Mouse (Mus musculus): ENCODE data around the gene Casz1. TPM values are rescaled to one million over a fixed set of nuclear protein-coding genes. Genes with fewer than 3 reads are reported as not detected.

The Casz1 gene
- polyA plus RNA-seq, 1 experiment = 21.0 TPM

DNA sequence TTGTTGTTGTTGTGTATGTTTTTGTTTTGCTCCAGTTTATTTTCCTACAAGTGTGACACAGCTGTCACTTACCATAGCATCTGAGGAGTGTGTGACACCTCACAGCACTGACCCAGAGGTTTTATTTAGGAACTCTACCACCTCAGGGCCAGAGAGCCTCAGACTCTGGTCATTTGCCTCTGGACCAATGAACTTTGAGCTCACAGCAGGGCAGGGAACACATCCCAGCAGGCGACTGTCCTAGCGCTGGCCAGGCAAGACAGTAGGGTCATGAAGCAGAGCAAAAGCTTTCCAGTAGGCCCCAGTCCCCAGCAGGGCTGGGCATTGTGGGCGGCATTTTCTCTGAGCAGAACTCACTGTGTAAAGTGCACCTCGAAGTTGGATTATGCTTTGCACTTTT lies 1.2 kb upstream of the Casz1 start:
- DNase-seq (ENCODE audit: low spot score) = no peak

- DNase-seq (ENCODE audit: low spot score) = no peak
These were observed 593 bp upstream of the Casz1 start for GRCm38 (mm10) chr4:148803636-148804035.

DNA sequence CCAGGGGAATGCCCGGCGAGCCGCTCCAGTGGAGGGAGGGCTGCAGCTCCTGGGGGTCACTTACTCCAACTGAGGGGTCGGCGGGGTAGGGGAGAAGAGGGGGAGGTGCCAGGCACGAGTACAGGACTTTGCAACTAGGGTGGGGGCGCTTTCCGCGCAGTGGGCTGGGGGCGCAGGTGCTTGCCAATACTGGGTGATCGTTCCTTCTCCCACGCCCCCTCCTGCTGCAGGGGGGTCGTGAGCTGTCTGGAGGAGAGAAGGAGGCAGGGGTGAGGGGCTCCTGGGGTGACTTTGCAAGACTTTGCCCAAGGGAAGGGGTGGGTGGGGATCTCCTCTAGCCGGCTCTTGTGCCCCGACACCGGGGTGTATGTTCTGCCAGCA lies 541 bp downstream of the Casz1 start:
- DNase-seq (ENCODE audit: low spot score) = no peak

GRCm38 (mm10) chr4:148805161-148805810 lies 1.1 kb downstream of the Casz1 start:
- DNase-seq (ENCODE audit: low spot score) = peak; percentile 38

DNA sequence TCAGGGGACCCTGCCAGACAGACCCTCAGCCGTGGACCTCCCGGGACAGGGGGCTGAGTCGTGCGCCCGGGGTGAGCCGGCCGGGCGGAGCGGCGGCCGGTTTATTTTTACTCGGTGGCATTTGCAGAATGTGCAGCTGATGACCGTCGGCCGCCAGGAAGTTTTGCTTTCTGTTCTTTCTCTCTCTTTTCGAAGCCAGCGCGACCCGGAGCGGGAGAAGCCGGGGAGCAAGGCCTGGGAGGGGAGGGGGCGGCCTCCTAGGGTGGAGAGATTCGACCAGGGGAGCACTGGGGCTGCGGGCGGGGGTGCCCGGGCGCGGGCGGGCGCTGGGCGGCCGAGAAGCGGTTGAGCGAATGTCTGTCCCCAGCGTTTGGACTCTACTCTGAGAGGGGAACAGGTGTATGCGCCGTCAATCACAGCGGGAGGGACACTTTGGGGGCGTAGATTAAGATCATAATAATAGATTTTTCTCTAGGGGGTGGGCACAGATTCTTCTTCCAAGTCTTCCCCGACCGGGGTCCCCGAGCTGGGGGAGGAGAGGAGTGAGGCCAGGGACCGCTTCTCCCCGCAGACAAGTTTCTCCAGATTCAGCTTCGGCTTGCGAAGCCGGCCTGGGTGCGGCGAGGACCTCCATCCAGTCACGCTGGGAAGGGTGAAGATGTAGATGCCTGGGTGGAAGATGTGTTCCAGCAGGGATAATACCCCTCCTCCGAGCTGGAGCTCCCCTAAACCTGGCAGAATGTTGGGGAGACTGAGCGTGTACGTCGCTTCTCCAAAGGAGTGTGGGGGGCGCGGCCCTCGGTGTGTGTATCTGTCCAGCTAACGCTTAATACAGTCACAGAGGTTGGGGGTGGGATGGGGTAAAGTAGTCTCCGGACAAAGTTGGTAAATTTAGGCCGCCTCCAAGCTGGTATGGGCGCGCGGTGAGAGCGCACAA lies 1.9 kb downstream of the Casz1 start:
- peak; percentile 43 for DNase-seq (ENCODE audit: low spot score)

GRCm38 (mm10) chr4:148806836-148807235 lies 2.6 kb downstream of the Casz1 start:
- peak; percentile 55 for DNase-seq (ENCODE audit: low spot score)

DNA sequence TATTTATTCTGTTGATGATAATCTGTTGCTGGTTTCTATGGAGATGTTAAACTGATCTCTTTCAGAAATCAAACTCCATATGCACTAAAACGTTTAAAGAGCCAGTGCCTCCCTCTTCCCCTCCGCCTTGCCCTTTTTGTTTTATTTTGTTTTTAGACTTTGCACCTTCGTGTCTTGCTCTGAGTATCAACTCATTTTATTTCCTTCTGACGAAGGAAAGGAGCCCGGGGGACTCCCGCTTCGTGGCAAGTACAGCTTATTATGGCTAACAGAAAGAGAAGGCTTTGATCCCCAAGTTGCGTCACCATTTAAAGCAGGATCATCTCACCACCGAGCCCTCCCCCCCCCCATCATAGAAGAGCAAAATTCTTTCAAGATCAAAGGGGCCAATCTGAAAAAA lies 3.2 kb downstream of the Casz1 start:
- no peak for DNase-seq (ENCODE audit: low spot score)

- no peak for DNase-seq (ENCODE audit: low spot score)
These were observed 4.6 kb downstream of the Casz1 start for GRCm38 (mm10) chr4:148808839-148809238.

DNA sequence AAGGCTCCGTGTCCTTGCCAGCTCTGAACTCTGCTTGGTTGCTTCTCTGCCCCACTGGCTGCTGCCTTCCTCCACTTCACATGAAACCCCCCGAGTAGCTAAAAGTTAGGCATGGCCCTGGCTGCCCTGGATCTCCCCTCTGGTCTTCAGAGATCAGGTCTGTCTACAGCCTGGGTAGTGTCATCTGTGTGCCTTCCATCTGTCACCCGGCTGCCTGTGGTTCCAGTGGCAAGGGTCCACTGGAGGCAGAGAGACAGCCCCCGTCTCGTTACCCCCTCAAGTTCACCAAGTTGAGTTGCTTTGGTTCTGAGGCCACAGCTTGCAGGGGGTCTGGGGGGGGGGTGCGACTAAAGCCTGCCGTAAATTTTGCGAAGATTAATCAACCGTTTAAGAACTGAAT lies 6.5 kb downstream of the Casz1 start:
- DNase-seq (ENCODE audit: low spot score) = no peak

DNA sequence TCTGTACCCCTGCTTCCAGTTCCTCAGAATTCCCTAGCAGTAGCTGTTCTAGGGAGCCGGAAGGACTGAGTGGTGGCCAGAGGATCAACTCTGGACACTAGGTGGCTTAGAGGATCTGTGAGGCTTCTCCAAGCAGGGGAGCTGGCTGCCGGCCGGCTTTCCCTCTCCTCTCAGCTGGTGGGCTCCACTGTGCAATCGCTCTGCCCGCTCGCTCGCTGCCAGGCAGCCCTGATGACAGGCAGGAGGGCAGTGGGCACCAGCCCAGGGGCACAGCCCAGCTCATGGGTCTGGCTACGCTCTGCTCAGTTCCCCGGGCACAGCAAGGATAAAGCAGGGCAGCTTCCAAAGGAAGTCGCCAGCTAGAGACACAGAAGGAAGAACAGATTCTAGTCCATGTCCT lies 7.7 kb downstream of the Casz1 start:
- no peak for DNase-seq (ENCODE audit: low spot score)

GRCm38 (mm10) chr4:148813247-148813646 lies 9.0 kb downstream of the Casz1 start:
- no peak for DNase-seq (ENCODE audit: low spot score)

DNA sequence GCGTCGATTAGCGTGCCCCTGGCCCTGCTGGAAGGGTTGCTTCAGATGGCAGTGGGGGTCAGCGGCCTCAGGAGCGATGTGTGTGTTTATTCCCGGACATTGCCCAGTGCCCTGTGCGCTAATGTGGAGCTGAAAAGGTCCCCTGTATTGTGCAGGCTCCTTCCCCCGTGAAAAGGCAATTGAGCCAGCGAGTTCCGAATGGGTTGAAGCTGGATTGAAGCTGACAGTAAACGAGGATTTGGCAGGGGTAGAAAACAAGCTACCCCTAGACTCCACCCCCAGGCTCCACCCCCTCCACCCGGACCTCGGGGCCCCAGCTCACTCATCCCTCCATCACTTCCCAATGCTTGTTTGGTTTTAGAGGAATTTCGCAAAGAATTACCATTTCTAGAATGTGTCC lies 12.3 kb downstream of the Casz1 start:
- no peak for DNase-seq (ENCODE audit: low spot score)

- DNase-seq (ENCODE audit: low spot score) = no peak
These were observed 13.9 kb downstream of the Casz1 start for GRCm38 (mm10) chr4:148818161-148818560.

- no peak for DNase-seq (ENCODE audit: low spot score)
These were observed 15.9 kb downstream of the Casz1 start for GRCm38 (mm10) chr4:148820171-148820570.

GRCm38 (mm10) chr4:148823281-148823680 lies 19.1 kb downstream of the Casz1 start:
- no peak for DNase-seq (ENCODE audit: low spot score)

- DNase-seq (ENCODE audit: low spot score) = no peak
These were observed 26.1 kb downstream of the Casz1 start for GRCm38 (mm10) chr4:148830350-148830749.

DNA sequence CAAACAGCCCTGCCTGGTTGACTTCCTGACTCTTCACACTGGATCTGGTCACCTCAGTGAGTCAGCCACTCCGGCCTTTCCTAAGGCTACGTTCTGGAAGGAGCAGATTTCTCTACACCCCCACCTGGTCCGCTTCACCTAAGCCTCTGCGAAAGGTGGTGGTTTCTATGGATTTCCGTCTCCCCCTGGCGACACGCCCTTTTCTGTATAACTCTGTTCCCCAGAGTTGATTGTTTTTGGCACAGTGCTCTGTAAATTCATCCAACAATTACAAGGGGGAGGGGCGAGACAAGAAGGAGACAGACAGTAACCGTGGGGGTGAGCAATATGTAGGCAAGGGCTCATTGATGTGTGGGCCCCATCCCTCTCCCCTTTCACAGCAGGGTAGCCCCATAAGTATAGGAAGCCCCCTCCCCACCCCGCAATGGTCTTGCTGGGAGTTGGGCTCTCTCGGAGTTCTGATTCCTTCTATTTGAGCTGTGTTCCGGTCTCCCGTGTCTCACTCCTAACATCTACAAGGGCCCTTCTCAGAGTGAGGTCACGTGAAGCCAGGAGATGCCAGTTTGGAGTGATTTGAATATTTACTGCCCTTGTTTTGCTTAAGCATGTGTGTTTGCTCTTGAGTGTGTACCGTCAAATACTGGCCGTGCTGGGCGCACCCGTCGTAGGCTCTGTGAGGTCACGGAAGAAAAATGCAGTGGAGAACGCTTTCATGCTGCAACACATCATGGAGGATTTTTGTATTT lies 29.2 kb downstream of the Casz1 start:
- DNase-seq (ENCODE audit: low spot score) = no peak

DNA sequence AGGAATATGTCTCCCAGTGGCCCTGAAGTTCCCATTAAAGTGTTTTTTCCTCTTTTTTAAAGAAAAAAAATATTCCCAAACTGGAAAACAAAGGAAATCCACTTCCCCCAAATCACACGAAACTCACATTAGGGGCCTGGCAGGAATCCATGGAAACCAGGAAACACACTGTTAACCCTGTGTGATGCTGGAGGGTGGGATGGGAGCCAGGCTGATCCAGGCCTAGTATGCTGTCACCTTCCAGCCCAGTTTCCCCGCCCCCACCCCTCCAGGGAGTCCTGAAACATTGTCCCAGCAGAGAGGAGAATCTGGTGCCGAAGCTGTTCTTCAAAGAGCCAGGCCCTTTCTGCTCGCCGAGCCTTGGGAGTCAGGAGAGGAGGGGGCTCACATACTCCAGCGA lies 32.2 kb downstream of the Casz1 start:
- no peak for DNase-seq (ENCODE audit: low spot score)

DNA sequence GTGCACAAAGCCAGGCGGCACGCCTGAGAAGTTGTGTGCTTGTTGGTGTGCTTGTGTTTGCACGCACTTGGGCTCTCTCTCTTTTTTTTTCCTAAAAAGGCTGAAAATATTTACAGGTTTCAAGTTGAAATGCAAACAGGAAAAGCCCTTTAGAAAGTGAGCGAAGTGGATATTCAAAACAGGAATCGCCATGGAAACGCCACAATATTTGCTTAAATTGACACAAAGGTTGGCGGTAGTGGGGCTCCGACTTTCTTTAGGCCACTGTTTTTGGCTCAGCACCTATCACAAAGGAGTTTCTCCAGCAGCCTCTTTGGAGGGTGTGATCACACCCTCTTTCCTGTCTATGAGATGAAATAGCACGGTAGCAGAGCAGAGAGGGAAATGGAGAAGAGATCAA lies 32.8 kb downstream of the Casz1 start:
- no peak for DNase-seq (ENCODE audit: low spot score)

DNA sequence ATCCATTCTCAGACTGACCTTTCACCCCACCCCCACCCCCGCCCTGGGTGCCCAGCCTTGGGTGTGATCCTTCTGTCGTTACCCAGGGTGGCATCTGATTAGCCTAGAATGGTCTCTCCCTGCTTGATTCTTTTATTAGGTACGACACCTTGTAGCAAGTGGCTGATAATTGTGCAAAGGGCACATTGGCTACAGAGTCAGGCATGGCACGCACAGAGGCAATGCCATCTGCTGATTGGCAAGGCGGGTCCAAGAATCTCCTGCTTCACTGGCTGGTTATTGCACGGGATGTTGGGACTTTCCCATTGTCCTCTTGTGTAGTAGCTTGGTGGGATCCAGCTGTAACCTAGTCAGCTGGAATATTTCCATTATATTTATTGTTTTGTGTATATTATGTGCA lies 33.4 kb downstream of the Casz1 start:
- DNase-seq (ENCODE audit: low spot score) = no peak

GRCm38 (mm10) chr4:148842302-148842701 lies 38.1 kb downstream of the Casz1 start:
- DNase-seq (ENCODE audit: low spot score) = no peak

DNA sequence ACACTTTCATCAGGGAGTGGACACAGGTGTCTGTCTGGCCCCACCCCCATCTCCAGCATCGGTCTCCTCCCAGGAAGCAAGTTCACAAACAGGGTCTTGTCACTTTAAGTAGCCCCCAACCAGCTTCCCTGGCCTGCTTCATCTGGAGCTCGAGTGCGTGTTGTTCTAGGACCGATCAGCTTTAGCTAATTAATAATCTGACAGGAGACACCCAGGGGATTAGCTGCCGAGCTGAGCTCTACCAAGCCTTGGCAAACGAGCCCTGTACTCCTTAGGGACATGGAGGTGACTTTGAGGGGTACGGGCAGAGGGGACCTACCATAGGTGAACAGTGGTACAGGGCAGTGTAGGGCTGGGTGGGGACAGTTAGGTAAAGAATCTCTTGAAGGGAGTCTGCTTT lies 40.7 kb downstream of the Casz1 start:
- DNase-seq (ENCODE audit: low spot score) = no peak

DNA sequence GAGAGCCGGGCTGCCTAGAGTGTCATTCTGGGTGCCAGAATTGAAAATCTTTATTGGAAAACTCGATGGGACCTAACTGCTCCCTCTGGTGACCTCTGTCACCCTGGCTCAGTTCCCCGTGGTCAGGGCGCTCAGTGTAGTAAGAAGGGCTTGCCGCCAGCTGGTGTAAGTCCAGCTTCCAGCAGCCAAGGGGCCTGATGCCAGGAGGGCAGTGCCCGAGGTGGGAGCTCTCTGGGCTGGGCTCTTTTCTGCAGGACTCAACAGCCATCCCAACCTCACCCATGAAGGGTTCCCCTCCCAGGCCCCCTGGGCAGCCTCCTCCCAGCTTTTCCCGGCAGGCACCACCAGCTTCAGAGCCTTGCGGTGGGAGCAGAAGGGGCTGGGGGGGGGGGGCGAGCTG lies 42.0 kb downstream of the Casz1 start:
- DNase-seq (ENCODE audit: low spot score) = peak; percentile 51
